Mouse (Mus musculus) neural tube, embryonic 11.5 days (tissue): ENCODE results near the gene Ggt5. TPM values are rescaled to one million over a fixed set of nuclear protein-coding genes. Genes with fewer than 3 reads are reported as not detected.

Experiments
- ATAC-seq: fragments of 200-750 bp; cut with Nextera tagmentation; 2 replicates; pipeline ENCODE4 v1.8.0; 2017; ENCODE audit warnings: moderate number of reproducible peaks, mild to moderate bottlenecking, moderate TSS enrichment, moderate library complexity; ENCODE audit not compliant: insufficient read depth, low FRiP score, low TSS enrichment
- DNase-seq: peaks from one replicate; pipeline ENCODE4 v3.0.0-alpha.2; 2015; ENCODE audit warnings: low spot score
- H3K27ac ChIP-seq: fragments of 300-500 bp; sonication (generic); 2 replicates; pipeline ENCODE4 v1.5.1; 2014; ENCODE audit warnings: low read depth, mild to moderate bottlenecking, low read length
- H3K27me3 ChIP-seq: fragments of 300-500 bp; sonication (generic); 2 replicates; pipeline ENCODE4 v1.6.1; 2014; ENCODE audit warnings: mild to moderate bottlenecking, low read length, mixed read lengths; ENCODE audit not compliant: control insufficient read depth, insufficient read depth
- H3K36me3 ChIP-seq: fragments of 300-500 bp; sonication (generic); 2 replicates; pipeline ENCODE4 v1.6.1; 2014; ENCODE audit warnings: mild to moderate bottlenecking, low read length, moderate library complexity, mixed read lengths; ENCODE audit not compliant: control insufficient read depth, insufficient read depth
- H3K4me1 ChIP-seq: fragments of 300-500 bp; sonication (generic); 2 replicates; pipeline ENCODE4 v1.6.1; 2014; ENCODE audit warnings: low read length, mixed read lengths; ENCODE audit not compliant: control insufficient read depth, insufficient read depth
- H3K4me2 ChIP-seq: fragments of 300-500 bp; sonication (generic); 2 replicates; pipeline ENCODE4 v1.6.1; 2014; ENCODE audit warnings: low read depth, mild to moderate bottlenecking, moderate library complexity
- H3K4me3 ChIP-seq: fragments of 300-500 bp; sonication (generic); 2 replicates; pipeline ENCODE4 v1.5.1; 2014; ENCODE audit warnings: low read depth, low read length
- H3K9ac ChIP-seq: fragments of 300-500 bp; sonication (generic); 2 replicates; pipeline ENCODE4 v1.6.1; 2014; ENCODE audit warnings: mild to moderate bottlenecking, low read length
- H3K9me3 ChIP-seq: fragments of 300-500 bp; sonication (generic); 2 replicates; pipeline ENCODE4 v1.6.1; 2016; ENCODE audit warnings: low read length; ENCODE audit not compliant: control insufficient read depth
- WGBS: fragments of 180-500 bp; shearing (Covaris S2); extraction: QIAGEN DNeasy Blood & Tissue Kit; methylation state at CpG from one replicate; pipeline ENCODE4 v1.1.7; 2014; 5-methylcytosine and 5-hydroxymethylcytosine counted together
- polyA plus RNA-seq: library from polyadenylated mRNA; unstranded; fragments of >200 nt; fragmentation: Nextera tagmentation; extraction: Ambion mirVana; gene quantifications from 2 replicates; pipeline ENCODE4 v1.2.1, GENCODE M21; 2014

Gene Ggt5
- polyA plus RNA-seq, 1 experiment from 2014 or later, result 0.45 TPM

DNA sequence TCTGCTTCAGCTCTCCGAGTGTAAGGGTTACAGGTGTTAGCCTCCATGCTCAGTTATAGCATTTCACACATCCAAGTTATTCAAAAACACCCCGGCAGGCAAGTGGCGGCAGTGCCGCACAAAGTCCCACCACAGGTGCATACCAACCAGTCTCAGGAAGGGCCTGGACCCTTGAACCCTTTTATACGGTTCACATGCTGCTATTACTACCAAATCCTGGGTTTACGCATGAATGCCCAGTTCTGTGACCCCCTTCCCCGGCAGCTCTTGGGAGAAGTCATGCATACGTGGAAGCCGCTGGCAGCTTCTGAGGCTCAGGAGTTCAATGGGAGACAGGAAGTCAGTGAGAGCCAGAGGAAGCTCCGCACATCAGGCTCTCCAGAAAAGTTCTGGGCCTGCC lies 16.0 kb upstream of the Ggt5 start:
- H3K9ac ChIP-seq, result no peak overlapping the region
- H3K4me2 ChIP-seq, result no peak overlapping the region
- no peaks in the 10 kb centered on the region for H3K27me3 ChIP-seq
- no peak for DNase-seq
- no peak for ATAC-seq
- H3K36me3 ChIP-seq, result no peaks in the 10 kb centered on the region
- no peaks in the 10 kb centered on the region for H3K9me3 ChIP-seq
- 61% methylated on average over 10 of the region's 10 CpGs for WGBS
- no peaks in the 10 kb centered on the region; the same call in 1 of the 2 replicates for H3K4me1 ChIP-seq
- no peak overlapping the region for H3K4me3 ChIP-seq
- no peak overlapping the region for H3K27ac ChIP-seq

DNA sequence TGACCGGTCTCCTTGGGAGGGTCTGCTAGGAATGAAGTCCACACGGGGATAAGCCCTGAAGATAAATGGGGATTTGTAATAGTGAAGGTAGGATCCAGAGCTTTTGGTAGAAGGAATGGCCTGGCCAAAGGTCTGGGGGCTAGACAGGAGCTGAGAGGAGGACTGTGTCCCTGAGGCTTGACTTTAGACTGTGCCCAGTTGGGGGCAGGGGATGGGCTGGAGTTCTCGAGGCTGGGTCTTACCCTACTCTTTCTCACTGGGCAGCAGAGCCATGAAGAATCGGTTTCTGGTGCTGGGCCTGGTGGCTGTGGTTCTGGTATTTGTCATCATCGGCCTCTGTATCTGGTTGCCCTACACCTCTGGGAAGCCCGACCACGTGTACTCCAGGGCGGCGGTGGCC lies 15.2 kb upstream of the Ggt5 start:
- no peak overlapping the region for H3K27ac ChIP-seq
- no peak overlapping the region for H3K4me3 ChIP-seq
- H3K4me1 ChIP-seq, result no peaks in the 10 kb centered on the region; the same call in 1 of the 2 replicates
- ATAC-seq (no peak), DNase-seq (no peak)
- H3K27me3 ChIP-seq, result no peaks in the 10 kb centered on the region
- WGBS, result 87% methylated on average over 9 of the region's 9 CpGs
- no peaks in the 10 kb centered on the region for H3K36me3 ChIP-seq
- no peaks in the 10 kb centered on the region for H3K9me3 ChIP-seq
- H3K9ac ChIP-seq, result no peak overlapping the region
- H3K4me2 ChIP-seq, result no peak overlapping the region

- no peaks in the 10 kb centered on the region for H3K4me1 ChIP-seq
- WGBS, result 85% methylated on average over 6 of the region's 6 CpGs
Measured at GRCm38 (mm10) chr10:75579129-75579528, 10.0 kb upstream of the Ggt5 start.

DNA sequence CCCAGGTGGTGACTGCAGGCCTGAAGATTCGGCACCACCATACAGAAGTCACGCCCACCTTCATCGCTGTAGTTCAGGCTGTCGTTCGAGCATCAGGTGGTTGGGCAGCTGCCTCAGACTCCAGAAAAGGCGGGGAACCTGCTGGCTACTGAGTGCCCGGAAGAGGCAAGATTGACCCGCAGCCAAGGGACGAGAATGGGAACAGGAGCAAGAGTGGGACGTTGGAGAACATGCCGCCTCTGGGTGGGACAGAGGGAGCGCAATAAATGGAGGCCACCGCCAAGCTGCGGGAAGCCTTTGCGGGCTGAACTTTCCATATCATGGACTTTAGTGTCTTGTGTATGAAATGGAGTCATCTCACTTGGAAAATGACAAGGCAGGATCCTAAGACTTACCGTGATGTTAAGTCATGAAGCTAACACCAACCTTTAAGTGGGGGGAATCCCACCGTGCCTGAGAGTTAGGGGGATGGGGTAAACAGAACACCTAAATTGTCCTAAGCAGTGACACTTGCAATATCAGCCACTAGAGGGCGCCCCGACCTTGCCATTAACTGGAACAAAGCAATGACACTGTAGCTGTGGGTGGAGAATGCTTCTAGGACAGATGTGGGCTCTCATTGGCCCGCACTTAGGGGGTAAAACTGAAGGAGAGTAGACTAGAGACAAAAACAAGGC lies 3.1 kb upstream of the Ggt5 start:
- ATAC-seq (peak; percentile 81), DNase-seq (peak; percentile 87)
- peak overlapping the region; percentile 17; the same call in 1 of the 2 replicates for H3K4me2 ChIP-seq
- no peaks in the 10 kb centered on the region for H3K27me3 ChIP-seq
- no peak overlapping the region for H3K4me3 ChIP-seq
- H3K9me3 ChIP-seq, result no peaks in the 10 kb centered on the region
- no peak overlapping the region for H3K9ac ChIP-seq
- H3K27ac ChIP-seq, result no peak overlapping the region
- 23% methylated on average over 20 of the region's 20 CpGs for WGBS
- no peaks in the 10 kb centered on the region for H3K36me3 ChIP-seq
- no peaks in the 10 kb centered on the region for H3K4me1 ChIP-seq

More at GRCm38 (mm10) chr10:75579129-75579528, 10.0 kb upstream of the Ggt5 start:
- Histone ChIP-seq H3K27me3 (no peaks in the 10 kb centered on the region), H3K9ac (no peak overlapping the region), H3K27ac (no peak overlapping the region), H3K4me3 (no peak overlapping the region), H3K4me2 (no peak overlapping the region), H3K9me3 (no peaks in the 10 kb centered on the region), H3K36me3 (no peaks in the 10 kb centered on the region)
- ATAC-seq (no peak), DNase-seq (no peak)

GRCm38 (mm10) chr10:75586553-75586879 lies 2.6 kb upstream of the Ggt5 start:
- no peaks in the 10 kb centered on the region for H3K9me3 ChIP-seq
- WGBS, result 96% methylated on average over 1 of the region's 1 CpGs
- H3K4me2 ChIP-seq, result no peak overlapping the region
- H3K27me3 ChIP-seq, result no peaks in the 10 kb centered on the region
- no peaks in the 10 kb centered on the region for H3K36me3 ChIP-seq
- no peak overlapping the region for H3K27ac ChIP-seq
- ATAC-seq (peak; percentile 42; the same call in 1 of the 2 replicates), DNase-seq (no peak)
- no peak overlapping the region for H3K4me3 ChIP-seq
- H3K4me1 ChIP-seq, result no peaks in the 10 kb centered on the region
- no peak overlapping the region for H3K9ac ChIP-seq

DNA sequence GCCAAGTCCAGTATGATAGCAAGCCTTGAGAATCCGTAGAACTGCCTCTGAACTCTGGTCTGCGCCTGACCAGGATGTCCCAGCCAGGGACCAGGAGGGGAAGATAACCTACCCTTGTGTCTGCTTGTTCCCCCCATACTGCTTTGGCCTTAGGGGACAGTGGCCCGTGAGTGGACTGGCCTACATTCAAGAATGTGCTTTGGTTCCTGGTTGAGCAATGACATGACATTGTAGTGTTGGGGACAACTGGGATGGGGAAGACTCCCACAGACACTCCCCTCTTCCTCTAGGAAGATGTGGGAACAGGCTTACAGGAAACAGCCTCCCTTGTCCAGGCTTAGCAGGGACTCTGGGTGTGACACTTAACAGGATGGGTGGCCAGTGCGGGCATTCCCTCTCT lies 1.4 kb upstream of the Ggt5 start:
- no peaks in the 10 kb centered on the region for H3K27me3 ChIP-seq
- no peak for DNase-seq
- no peak overlapping the region for H3K4me2 ChIP-seq
- no peaks in the 10 kb centered on the region for H3K36me3 ChIP-seq
- no peak overlapping the region for H3K27ac ChIP-seq
- no peaks in the 10 kb centered on the region for H3K4me1 ChIP-seq
- no peak overlapping the region for H3K4me3 ChIP-seq
- no peaks in the 10 kb centered on the region for H3K9me3 ChIP-seq
- ATAC-seq, result no peak
- no peak overlapping the region for H3K9ac ChIP-seq
- WGBS, result 87% methylated on average over 4 of the region's 4 CpGs

- no peak overlapping the region for H3K4me2 ChIP-seq
- no peaks in the 10 kb centered on the region for H3K9me3 ChIP-seq
- H3K9ac ChIP-seq, result no peak overlapping the region
- H3K4me3 ChIP-seq, result no peak overlapping the region
- no peak overlapping the region for H3K27ac ChIP-seq
- 62% methylated on average over 5 of the region's 5 CpGs for WGBS
- ATAC-seq (no peak), DNase-seq (no peak)
- no peaks in the 10 kb centered on the region for H3K27me3 ChIP-seq
- no peaks in the 10 kb centered on the region for H3K4me1 ChIP-seq
- H3K36me3 ChIP-seq, result no peaks in the 10 kb centered on the region
Measured at GRCm38 (mm10) chr10:75588336-75588735, 804 bp upstream of the Ggt5 start.

- Histone ChIP-seq H3K9me3 (no peaks in the 10 kb centered on the region), H3K27ac (no peak overlapping the region), H3K27me3 (no peaks in the 10 kb centered on the region), H3K4me3 (no peak overlapping the region), H3K9ac (no peak overlapping the region), H3K4me2 (no peak overlapping the region), H3K36me3 (no peaks in the 10 kb centered on the region), H3K4me1 (no peaks in the 10 kb centered on the region)
- ATAC-seq (no peak), DNase-seq (no peak)
- 89% methylated on average over 16 of the region's 16 CpGs for WGBS
Measured at GRCm38 (mm10) chr10:75589651-75590050, 511 bp downstream of the Ggt5 start.

GRCm38 (mm10) chr10:75591211-75591894 lies 2.2 kb downstream of the Ggt5 start:
- 76% methylated on average over 12 of the region's 12 CpGs for WGBS

More at GRCm38 (mm10) chr10:75591211-75591894, 2.2 kb downstream of the Ggt5 start:
- Histone ChIP-seq H3K9me3 (no peaks in the 10 kb centered on the region), H3K4me1 (no peaks in the 10 kb centered on the region), H3K27ac (no peak overlapping the region), H3K27me3 (no peaks in the 10 kb centered on the region), H3K4me3 (no peak overlapping the region), H3K4me2 (no peak overlapping the region), H3K36me3 (no peaks in the 10 kb centered on the region), H3K9ac (no peak overlapping the region)
- ATAC-seq (no peak), DNase-seq (no peak)
